In the genomic region with DNA sequence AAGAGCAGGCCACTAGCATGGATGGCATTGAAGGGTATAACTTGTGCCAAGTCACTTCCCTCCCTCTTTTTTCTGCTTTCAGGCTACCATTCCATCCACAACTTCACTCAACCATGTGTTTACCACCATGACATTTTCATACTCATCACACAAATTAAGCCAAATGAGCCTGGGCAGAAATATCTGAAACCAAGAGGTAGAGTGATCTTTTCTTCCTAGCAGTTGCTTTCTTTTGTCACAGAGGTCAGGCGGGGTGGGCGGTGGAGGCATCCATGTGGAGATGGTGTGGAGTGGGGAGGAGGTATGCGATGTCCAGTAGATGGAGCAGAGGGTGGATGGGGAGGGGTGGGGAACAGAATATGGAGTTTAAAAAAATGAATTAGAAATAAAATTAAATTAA, we compare ENCODE assay signal across 19 mouse cellular contexts.
"Had no signal": no experiment of that assay in that cellular context is flagged by ENCODE, and none has a peak within 500 bp of the region (broad histone marks: within the 10 kb centered on the region; RNA-seq: fewer than 3 reads in every experiment).

No protein-coding gene starts in this region.

- H3K9me3 ChIP-seq: liver, embryonic 13.5 days; liver, embryonic 15.5 days; lung, embryonic 15.5 days; megakaryocyte, embryonic 14.5 days; midbrain, embryonic 12.5 days; midbrain, embryonic 15.5 days; neural tube, embryonic 12.5 days had no signal

- ATAC-seq: liver, postnatal 0 days; lung, postnatal 0 days; midbrain, embryonic 15.5 days had no signal

- H3K27me3 ChIP-seq: liver, embryonic 13.5 days; liver, embryonic 15.5 days; lung, embryonic 15.5 days; megakaryocyte, embryonic 14.5 days; midbrain, embryonic 12.5 days; midbrain, embryonic 15.5 days; neural tube, embryonic 12.5 days had no signal

- DNase-seq: liver, embryonic 13.5 days; liver, postnatal 0 days; lung, adult 2 months; lung, postnatal 14 days; lung, postnatal 36 days; right cerebral cortex, postnatal 25 days; right cerebral cortex, postnatal 4 days; spleen, adult 18-20 months; thymus, adult 2 months; thymus, postnatal 25 days; thymus, postnatal 4 days had no signal

- H3K4me2 ChIP-seq: liver, embryonic 13.5 days; liver, embryonic 15.5 days; lung, embryonic 15.5 days; midbrain, embryonic 12.5 days; midbrain, embryonic 15.5 days; neural tube, embryonic 12.5 days had no signal

- H3K9ac ChIP-seq: liver, embryonic 13.5 days; liver, embryonic 15.5 days; liver, postnatal 0 days; lung, embryonic 15.5 days; midbrain, embryonic 12.5 days; midbrain, embryonic 15.5 days; neural tube, embryonic 12.5 days had no signal

- H3K36me3 ChIP-seq: liver, embryonic 13.5 days; liver, embryonic 15.5 days; lung, embryonic 15.5 days; midbrain, embryonic 12.5 days; midbrain, embryonic 15.5 days; neural tube, embryonic 12.5 days had no signal

- H3K4me1 ChIP-seq: liver, embryonic 13.5 days; liver, embryonic 15.5 days; lung, embryonic 15.5 days; megakaryocyte, embryonic 14.5 days; neural tube, embryonic 12.5 days had no signal

- H3K4me3 ChIP-seq: liver, embryonic 13.5 days; liver, embryonic 15.5 days; lung, embryonic 15.5 days; megakaryocyte, embryonic 14.5 days; midbrain, embryonic 12.5 days; midbrain, embryonic 15.5 days; neural tube, embryonic 12.5 days had no signal

- H3K27ac ChIP-seq: liver, embryonic 13.5 days; liver, embryonic 15.5 days; lung, embryonic 15.5 days; macrophage; midbrain, embryonic 12.5 days; midbrain, embryonic 15.5 days; neural tube, embryonic 12.5 days had no signal
